Mouse (Mus musculus) mouse embryonic stem cell (cell line): Measurements from ENCODE around the gene Agxt2.

Experiments used
- in situ Hi-C, 2 experiments: fragments of 300-500 bp; cut with MboI; formaldehyde crosslinking; loops; 1 replicate in 1 of 2; 3 replicates in 1 of 2; pipeline ENCODE4 v1.14.3; 2019 to 2020; ENCODE audit warnings: low sequenced_read_pairs in 2 of 2, low pct_unique_long_range_greater_than_20kb in 1 of 2, mixed read lengths in 1 of 2; ENCODE audit not compliant: unreplicated experiment in 1 of 2

Agxt2 gene

DNA sequence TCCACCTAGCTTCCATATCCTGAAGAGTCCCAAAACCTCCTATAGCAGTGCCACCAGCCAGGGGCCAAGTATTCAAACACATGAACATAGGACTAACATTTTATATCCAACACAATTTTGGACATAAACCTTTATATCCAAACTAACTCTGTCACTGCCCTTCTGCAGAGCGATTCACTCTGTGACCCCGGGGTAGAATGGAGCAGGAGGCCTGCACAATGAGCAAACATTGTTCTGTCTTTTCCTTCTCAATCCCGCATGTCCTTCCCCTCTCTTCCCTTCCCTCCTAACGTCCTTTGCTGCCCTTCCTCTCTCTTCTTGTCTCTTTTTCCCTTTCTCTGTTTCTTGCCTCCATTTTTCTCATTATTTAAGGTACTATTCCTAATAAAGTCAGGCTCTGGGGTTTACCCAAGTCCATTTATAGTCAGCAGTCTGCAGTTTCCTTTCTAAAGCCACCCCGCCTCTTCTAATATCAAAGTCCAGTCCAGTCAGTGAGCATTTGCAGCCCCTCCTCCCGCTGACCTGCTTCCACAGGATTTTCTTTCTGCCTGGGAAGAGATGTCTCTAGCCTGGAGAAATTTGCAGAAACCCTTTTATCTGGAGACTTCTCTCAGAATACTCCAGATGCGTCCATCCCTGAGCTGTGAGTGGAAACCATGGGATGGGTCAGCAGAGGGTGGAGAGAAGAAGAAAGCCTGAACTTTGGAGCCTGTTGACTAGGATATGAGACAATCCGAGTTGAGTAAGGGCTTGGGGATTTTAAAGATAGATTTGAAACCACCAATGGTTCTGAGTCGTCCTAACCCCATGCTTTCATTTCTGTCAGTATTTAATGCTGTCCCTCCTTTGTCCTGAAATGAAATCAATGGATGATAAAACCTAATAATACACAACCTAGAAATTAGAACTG, at the start of gene Agxt2:
Gene Agxt2 (plus strand): TSS at position 494 of the 910 bp plus-strand sequence.
- in situ Hi-C loops: no loop called here

DNA sequence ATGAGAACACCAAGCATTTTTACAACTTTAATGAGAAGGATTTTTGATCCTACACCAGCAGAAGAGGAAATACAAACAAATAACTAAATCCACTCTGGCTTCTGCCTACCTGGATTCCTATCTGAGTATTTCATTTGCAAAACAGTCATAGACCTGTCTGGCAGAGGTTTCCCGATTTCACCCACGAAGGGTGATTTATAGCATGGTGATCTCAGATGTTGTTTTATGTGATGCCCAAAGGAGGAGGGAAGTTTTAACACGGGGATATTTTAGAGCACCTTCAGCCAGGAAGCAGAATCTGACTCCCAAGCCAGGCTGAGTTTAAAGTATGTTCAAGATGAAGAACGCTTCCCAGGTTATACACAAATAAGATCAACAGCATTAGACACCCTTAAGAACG, 46.5 kb upstream of the Agxt2 start:
- in situ Hi-C loops: loop anchor here in 1 of 2 experiments (25.0 kb wide), 1 partner anchor 850 kb away; no protein-coding TSS in a partner anchor

DNA sequence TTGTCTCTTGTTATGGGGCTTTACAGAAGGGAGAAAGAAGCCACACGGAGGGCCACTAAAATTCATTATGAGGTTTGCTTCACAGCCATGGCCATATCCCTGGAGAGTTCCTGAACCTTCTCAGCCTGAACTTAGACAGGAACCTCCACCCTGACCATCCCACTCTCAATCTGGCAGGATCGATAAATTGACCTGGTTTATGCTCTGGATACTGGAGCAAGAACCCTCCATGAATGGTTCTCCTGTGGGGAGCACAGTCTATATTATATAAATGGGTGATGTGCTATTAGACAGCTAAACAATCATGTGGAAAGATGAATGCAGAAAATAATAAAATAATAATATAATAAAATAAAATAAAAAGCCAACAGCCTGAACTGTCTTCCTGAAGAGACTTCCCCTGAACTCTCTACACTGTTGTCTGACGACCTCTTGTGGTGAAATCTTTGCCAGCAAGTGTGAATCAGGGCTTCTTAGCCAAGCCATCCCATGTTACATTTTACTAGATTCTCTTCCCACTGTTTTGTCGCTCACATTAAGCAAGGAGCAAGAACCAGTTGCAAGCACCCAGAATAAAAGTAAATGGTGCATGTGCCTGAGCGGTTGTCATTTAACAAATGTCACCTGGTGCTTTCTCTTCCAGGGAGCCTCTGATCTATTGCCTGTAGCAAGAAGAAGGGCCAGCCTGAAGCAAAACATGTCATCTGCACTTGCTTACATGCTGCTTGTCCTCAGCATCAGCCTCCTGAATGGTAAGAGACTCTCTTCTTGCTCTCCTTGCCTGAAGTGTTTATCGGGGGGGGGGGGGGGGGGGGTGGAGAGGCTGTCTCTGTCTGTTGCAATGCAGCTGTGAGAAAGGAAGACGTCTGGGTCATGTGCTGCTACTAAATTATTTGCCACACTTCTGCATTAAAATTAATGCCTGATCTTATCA, 44.5 kb upstream of the Agxt2 start:
- in situ Hi-C loops: loop anchor here in 1 of 2 experiments (25.0 kb wide), 1 partner anchor 851 kb away; no protein-coding TSS in a partner anchor

DNA sequence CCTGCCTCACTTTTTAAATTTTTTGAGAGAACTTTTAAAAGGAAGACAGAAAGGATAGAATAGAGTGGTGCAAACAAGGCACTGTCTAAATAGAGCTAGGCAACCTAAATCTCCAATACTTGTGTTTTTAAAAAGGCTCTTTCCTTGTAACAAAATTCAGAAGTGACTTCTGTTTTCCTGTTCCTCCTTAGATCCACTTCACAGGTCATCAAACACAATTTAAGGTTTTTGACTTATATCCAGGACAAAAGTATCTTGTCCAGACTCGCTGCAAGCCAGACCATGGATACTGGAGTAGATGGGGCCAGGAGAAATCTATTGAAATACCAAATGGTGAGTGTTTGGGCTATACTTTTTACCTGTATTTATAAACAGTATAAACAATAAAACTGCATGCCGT, 33.3 kb upstream of the Agxt2 start, which contains the start of gene Gm21973:
Gene Gm21973 (plus strand): TSS at position 301 of the 400 bp plus-strand sequence.
- in situ Hi-C loops: no loop called here

DNA sequence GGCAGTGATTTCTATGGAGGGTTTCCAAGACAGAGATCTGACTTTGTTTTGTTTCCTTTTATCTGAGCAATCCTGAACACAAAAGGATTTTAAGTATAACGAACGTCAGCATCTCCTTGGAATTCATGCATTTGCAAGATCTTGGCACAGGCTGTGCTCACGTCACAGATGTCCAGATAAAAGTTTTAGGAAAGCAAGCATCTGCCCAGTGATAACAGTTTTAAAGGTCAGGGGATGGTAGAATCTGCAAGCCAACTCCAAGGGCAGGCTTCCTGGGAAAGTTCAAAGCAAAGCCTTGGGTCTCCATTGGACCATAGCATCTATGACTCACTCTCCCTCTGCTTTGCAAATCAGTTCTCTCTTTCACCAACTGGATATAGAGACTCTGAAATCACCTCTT, 27.7 kb upstream of the Agxt2 start:
- in situ Hi-C loops: no loop called here

DNA sequence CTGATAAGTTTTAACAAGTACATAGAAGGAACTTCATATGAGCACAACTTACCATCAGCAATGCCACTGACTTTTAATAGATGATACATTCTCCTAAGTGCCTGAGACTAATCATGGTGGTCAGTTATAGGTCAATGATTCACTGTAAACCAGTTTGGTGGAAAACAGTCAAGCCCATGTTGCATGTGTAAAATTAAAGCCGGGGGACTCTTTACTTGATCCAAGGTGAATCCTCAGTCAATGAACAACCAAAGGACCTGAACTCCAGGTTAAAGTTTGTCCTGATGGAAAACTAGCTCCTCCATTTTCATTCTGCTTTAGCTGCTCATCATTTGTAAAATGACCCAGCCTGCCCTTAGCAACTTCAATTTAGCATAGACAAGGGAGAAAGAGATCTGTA, 25.8 kb upstream of the Agxt2 start:
- in situ Hi-C loops: no loop called here

DNA sequence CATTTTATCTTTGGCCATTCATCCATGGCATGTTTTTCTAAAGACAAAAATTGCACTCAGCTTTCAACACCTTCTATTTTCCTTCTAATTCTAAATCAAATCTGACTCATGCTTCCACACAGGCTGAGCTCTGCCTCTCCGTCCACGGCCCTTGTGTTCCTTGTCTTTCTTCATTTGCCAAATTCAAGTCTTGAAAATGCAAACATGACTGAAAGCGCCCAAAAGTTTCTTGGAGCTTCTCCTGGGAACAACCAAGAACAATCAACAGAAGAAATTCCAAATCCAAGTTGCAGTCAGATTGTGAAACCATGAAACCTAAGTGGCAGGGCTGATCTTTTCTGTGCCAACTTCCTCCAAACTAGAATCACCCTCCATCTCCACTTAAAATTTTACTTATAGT, 19.7 kb upstream of the Agxt2 start:
- in situ Hi-C loops: no loop called here

- in situ Hi-C loops: no loop called here
Measured at GRCm38 (mm10) chr15:10347044-10347443, 11.3 kb upstream of the Agxt2 start.

DNA sequence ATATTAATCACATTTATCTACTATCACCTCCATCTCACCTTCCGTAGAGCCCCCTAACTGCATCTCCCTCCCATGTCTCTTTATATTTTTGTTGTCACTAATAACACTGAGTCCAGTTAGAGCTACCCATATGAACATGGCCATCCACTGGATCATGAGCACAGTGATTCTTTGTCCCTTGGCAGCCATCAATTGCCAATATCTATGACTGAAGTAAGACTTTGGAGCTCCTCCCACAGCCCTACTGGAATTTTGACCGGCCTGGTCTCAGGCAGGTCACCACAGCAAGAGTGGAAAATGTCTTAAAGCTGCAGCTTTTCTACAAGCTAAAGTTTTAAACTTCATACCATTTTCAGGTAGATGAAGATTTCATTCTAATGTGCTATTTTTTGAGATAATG, 8.0 kb downstream of the Agxt2 start:
- in situ Hi-C loops: no loop called here

DNA sequence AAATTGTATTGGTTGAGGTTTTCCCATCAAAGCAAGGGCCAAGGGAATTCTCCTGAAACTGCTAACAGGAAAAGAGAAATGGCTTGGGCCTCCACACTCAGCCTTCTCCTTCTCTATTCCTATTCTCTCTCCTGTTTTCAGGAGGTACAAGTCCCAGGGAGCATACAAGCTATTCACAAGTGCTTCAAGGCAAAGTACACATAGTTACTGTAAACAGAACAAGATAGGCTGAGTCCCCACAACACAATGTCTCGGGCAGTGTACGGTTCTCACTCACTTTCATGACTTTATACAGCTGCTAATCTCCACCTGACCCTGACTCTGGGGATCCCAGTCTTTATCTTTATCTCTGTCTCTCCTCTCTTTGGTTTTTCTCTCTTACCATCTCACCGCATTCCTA, 17.1 kb downstream of the Agxt2 start:
- in situ Hi-C loops: no loop called here

- in situ Hi-C loops: no loop called here
Measured at GRCm38 (mm10) chr15:10378338-10378959, 20.1 kb downstream of the Agxt2 start.

DNA sequence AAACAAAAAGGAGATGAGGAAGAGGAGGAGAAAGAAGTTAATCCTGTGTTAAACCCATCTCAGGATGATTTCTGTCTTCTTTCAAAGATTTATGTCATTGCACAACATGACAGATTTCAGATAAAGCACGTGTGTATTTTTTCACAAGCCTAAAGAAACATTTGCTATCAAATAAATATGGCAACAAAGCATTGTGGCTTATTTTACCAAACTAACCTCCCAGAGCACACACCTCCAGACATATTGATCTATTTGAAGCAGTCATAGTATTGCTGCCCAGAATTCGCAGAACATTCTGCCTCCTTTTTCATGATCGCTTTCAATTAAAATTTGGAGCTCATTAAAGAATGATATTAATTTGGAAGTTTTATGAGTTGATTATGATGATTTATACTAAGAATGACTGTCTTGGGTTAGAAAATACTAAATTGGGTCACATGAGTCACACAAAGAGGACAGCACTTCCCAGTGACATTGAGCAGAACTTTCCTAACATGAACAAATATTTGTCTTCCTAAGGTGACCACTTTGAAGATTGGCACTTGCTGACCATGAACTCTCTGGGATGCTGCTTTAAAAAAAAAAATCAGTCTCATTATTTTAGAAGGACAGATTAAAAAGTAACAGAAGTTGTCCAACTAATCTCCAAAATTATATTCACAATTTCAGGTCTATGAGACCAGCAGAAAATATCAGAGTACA, 21.6 kb downstream of the Agxt2 start:
- in situ Hi-C loops: no loop called here

DNA sequence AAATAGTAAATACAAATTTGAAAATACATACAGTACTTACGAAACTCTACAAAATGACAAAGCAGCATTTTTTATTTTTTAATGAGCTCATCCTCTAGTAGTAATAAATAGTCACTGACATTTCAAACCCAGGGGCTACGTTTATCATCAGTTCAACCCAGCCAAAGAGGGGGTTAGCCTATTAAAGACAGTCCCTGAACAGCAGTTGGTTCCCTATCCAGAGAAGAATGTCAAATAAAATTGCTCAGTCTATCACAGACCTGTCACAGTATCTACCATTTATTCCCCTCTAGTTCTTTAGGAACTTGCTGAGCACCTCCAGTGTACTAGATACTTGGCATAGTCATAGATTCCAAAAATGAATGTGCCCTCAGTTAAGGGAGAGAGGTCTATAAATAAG, 28.9 kb downstream of the Agxt2 start:
- in situ Hi-C loops: no loop called here

DNA sequence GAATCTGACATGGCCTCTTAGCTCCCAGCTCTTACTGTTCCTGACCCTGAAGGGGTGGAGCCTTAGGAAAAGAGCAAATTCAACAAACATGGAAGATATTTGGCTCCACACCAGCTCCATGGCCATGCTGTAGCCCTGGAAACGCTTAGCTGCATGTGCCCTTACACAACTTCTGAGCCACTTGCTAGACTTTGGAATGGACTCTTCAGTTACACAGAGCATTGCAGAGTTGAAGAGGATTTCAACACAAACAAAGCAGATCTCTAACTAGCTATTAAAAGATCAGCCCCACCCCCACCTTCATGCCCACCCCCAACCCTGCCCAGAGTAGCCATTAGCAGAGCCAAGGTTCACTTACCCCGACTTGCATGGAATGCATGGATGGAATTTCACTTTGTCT, 41.5 kb downstream of the Agxt2 start:
- in situ Hi-C loops: no loop called here

DNA sequence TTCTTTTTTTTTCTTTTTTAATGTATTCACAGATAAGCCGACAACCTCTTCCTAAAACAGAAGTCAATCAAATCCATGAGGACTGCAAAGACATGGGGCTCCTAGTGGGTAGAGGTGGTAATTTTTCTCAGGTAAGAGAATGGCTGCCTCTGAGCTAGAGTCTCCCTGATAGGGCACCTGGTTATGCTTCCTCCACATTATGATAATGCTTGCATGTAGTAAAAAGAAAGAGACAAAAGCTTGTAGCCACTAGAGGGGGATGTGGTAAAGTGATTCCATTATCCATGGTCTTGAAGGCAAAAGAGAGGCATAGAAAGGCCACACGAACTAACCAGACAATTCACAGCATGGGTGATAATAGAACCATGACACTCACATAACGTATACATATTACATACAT, 42.1 kb downstream of the Agxt2 start:
- in situ Hi-C loops: no loop called here

DNA sequence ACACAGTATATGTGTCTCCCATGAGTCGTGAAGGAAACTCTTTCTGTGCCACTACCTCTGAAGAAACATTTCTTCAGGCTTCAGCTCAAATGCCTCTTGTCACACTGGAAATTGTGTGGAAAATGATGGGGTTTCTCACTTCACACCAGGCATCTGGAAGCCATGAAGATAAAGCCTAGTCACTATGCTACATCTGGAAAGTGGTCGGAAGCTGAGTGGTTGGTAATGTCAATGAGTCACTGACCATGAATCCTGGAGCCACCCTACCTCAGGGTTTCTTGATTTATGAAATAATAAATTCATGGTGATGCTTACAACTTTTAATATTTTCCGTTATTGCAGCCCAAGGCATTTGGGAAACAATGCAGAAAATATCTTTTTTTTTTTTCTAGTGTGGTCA, 51.5 kb downstream of the Agxt2 start:
- in situ Hi-C loops: no loop called here

- in situ Hi-C loops: no loop called here
Measured at GRCm38 (mm10) chr15:10410881-10411280, 52.5 kb downstream of the Agxt2 start.

GRCm38 (mm10) chr15:10413656-10414055, 55.3 kb downstream of the Agxt2 start:
- in situ Hi-C loops: no loop called here
